Mouse (Mus musculus) embryonic facial prominence, embryonic 12.5 days (tissue): Measurements from ENCODE around the gene Hsd3b7. TPM values are rescaled to one million over a fixed set of nuclear protein-coding genes. Genes with fewer than 3 reads are reported as not detected.

ENCODE experiments used
- ATAC-seq: fragments of 200-750 bp; cut with Nextera tagmentation; 2 replicates; pipeline ENCODE4 v1.8.0; 2017; ENCODE audit not compliant: insufficient number of reproducible peaks, insufficient read depth, low FRiP score, low TSS enrichment
- H3K27ac ChIP-seq: fragments of 300-500 bp; sonication (generic); 2 replicates; pipeline ENCODE4 v1.5.1; 2016; ENCODE audit warnings: mild to moderate bottlenecking
- H3K27me3 ChIP-seq: fragments of 300-500 bp; sonication (generic); 2 replicates; pipeline ENCODE4 v1.6.1; 2016; ENCODE audit warnings: mild to moderate bottlenecking, moderate library complexity
- H3K36me3 ChIP-seq: fragments of 300-500 bp; sonication (generic); 2 replicates; pipeline ENCODE4 v1.6.1; 2016; ENCODE audit warnings: mild to moderate bottlenecking
- H3K4me1 ChIP-seq: fragments of 300-500 bp; sonication (generic); 2 replicates; pipeline ENCODE4 v1.6.1; 2016
- H3K4me2 ChIP-seq: fragments of 300-500 bp; sonication (generic); replicated peaks from 2 replicates; pipeline ENCODE4 v1.6.1; 2016; ENCODE audit warnings: mild to moderate bottlenecking, moderate library complexity
- H3K4me3 ChIP-seq: fragments of 300-500 bp; sonication (generic); 2 replicates; pipeline ENCODE4 v1.5.1; 2016; ENCODE audit warnings: mild to moderate bottlenecking
- H3K9ac ChIP-seq: fragments of 300-500 bp; sonication (generic); 2 replicates; pipeline ENCODE4 v1.6.1; 2016; ENCODE audit warnings: mild to moderate bottlenecking, moderate library complexity
- H3K9me3 ChIP-seq: fragments of 300-500 bp; sonication (generic); 2 replicates; pipeline ENCODE4 v1.6.1; 2016; ENCODE audit warnings: mild to moderate bottlenecking, moderate library complexity
- WGBS: fragments of 180-500 bp; shearing (Covaris S2); methylation state at CpG from one replicate; pipeline ENCODE4 v1.1.7; 2016; 5-methylcytosine and 5-hydroxymethylcytosine counted together
- polyA plus RNA-seq: library from polyadenylated mRNA; unstranded; fragments of >200 nt; fragmentation: Nextera tagmentation; extraction: Ambion mirVana; gene quantifications from 2 replicates; pipeline ENCODE4 v1.2.1, GENCODE M21; 2016

The Hsd3b7 gene
- polyA plus RNA-seq, 1 experiment from 2014 or later, result 10.3 TPM

DNA sequence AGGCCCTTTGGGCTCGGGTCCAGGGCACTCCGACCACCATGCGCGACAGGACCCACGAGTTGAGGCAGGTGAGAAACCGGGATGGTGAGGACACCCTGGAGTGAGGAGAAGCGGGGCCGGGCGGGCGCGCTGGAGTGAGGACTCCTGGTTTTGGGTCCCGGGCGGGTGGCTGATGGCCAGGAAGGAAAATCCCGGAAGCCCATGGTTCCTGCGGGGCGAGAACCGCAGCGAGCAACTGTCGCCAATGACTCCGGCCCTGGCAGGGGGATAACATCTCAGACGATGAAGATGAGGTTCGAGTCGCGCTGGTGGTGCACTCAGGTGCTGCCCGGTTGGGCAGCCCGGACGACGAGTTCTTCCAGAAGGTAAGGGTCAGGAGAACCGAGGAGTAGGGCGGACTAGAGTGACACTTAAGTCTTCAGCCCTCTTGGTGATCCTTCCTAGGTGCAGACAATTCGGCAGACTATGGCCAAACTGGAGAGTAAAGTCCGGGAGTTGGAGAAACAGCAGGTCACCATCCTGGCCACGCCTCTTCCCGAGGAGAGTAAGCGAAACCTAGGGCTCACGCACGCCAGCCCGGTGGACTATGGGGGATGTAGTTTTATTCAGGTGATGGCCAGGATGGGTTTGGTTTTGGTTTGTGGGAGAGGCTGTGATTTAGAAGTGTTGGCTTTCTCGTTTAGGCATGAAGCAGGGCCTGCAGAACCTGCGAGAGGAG, 41.8 kb downstream of the Hsd3b7 start:
- Histone ChIP-seq H3K4me2 (peak overlapping the region; percentile 90), H3K36me3 (peaks cover 22% of the 10 kb centered on the region), H3K9ac (peak overlapping the region; percentile 67), H3K4me1 (no peaks in the 10 kb centered on the region; the same call in 1 of the 2 replicates), H3K4me3 (peak overlapping the region; percentile 79), H3K27ac (peak overlapping the region; percentile 89), H3K27me3 (no peaks in the 10 kb centered on the region), H3K9me3 (no peaks in the 10 kb centered on the region)
- under 1% methylated on average over 40 of the region's 40 CpGs for WGBS
- ATAC-seq, result peak; percentile 26; the same call in 1 of the 2 replicates

DNA sequence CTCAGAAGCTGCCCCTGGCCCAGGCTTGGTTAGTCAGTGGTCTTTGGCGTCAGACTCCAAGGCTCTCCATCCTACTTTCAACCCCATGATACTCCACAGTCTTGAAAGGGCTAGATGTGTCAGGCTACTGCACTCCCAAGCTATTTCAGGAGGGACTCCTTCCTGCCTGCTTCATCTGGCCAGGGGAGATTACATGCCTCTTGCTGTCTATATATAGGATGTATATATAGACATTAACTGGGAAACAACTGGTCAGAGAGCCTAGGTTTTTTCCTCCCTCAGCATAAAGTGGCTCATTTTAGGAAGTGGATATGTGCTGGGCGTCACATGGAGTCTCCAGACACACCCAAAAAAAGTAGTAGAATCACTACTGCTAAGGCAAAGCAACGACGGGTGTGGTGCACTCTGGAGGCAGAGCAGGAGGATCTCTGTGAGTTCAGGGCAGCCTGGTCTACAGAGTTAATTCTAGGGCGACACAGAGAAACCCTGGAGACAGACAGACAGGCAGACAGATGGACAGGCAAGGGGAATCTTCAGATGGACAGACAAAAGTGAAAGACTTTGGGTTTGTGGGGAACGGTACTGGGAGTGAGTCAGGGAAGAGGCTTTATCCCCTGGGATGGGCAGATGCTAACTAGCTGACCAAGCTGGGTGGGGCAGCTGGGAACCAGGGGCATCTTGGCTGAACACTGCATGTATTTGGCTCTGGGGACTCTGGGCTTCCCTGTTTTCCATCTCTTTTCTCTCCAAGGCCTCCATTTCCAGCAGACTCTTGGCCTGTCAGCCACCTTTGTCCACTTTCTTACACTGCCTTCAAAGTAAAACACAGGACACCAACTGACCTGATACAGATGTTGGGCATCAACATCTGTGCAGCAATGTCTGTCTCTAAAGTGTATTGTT, 49.8 kb downstream of the Hsd3b7 start:
- no peak for ATAC-seq
- Histone ChIP-seq H3K9me3 (no peaks in the 10 kb centered on the region), H3K27ac (no peak overlapping the region), H3K27me3 (no peaks in the 10 kb centered on the region), H3K4me2 (no peak overlapping the region), H3K36me3 (peaks cover 16% of the 10 kb centered on the region; the same call in 1 of the 2 replicates), H3K4me3 (no peak overlapping the region), H3K9ac (no peak overlapping the region), H3K4me1 (no peaks in the 10 kb centered on the region)
- WGBS, result 76% methylated on average over 6 of the region's 6 CpGs

DNA sequence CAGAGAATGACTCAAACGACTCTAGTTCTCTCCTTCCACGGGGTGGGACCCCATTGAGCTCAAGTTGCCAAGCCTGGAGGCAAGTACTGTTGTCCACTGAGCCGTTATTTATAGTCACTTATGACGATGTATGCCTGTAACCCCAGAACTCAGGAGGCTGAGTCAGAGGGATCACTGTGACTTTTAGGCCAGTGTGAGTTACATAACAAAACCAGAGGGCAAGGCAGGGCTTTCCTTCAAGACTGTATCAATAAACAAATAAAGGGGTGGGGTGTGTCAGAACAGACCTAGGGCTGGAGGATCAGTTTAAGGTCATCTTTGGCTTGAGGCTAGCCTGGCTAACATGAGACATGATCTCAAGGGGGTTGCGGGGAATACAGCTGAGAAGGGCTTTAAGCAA, 50.5 kb downstream of the Hsd3b7 start:
- Histone ChIP-seq H3K4me2 (no peak overlapping the region), H3K36me3 (peaks cover 16% of the 10 kb centered on the region; the same call in 1 of the 2 replicates), H3K9me3 (no peaks in the 10 kb centered on the region), H3K4me3 (no peak overlapping the region), H3K9ac (no peak overlapping the region), H3K4me1 (no peaks in the 10 kb centered on the region), H3K27me3 (no peaks in the 10 kb centered on the region), H3K27ac (no peak overlapping the region)
- WGBS, result 60% methylated on average over 5 of the region's 5 CpGs
- ATAC-seq, result no peak

Other genes starting within 250 kb of the Hsd3b7 start
- 4.8 and 5.7 TPM in 2 replicates for gene Tmem265, start 239.2 kb upstream of the Hsd3b7 start, polyA plus RNA-seq
- gene Phkg2, start 227.3 kb upstream of the Hsd3b7 start, polyA plus RNA-seq, result 39.3 and 42.9 TPM in 2 replicates
- gene Ccdc189, start 212.0 kb upstream of the Hsd3b7 start, polyA plus RNA-seq, result 11.0 and 11.3 TPM in 2 replicates
- 63.0 and 66.2 TPM in 2 replicates for gene Rnf40, start 211.8 kb upstream of the Hsd3b7 start, polyA plus RNA-seq
- gene Zfp629, start 184.8 kb upstream of the Hsd3b7 start, polyA plus RNA-seq, result 24.6 and 25.1 TPM in 2 replicates
- gene Bcl7c, start 91.7 kb upstream of the Hsd3b7 start, polyA plus RNA-seq, result 127 and 141 TPM in 2 replicates
- gene Ctf1, start 87.9 kb upstream of the Hsd3b7 start, polyA plus RNA-seq, result 27.7 and 30.5 TPM in 2 replicates
- 0.55 and 0.68 TPM in 2 replicates for gene Ctf2, start 68.4 kb upstream of the Hsd3b7 start, polyA plus RNA-seq
- gene Fbxl19, start 56.1 kb upstream of the Hsd3b7 start, polyA plus RNA-seq, result 11.8 and 11.9 TPM in 2 replicates
- 16.7 and 17.5 TPM in 2 replicates for gene Orai3, start 30.8 kb upstream of the Hsd3b7 start, polyA plus RNA-seq
- gene Setd1a, start 23.9 kb upstream of the Hsd3b7 start, polyA plus RNA-seq, result 25.5 and 26.5 TPM in 2 replicates
- gene Gm49388, start 15.0 kb upstream of the Hsd3b7 start, polyA plus RNA-seq, result not detected in 2 replicates
- gene Stx4a, start 23.7 kb downstream of the Hsd3b7 start, polyA plus RNA-seq, result 36.1 and 41.5 TPM in 2 replicates
- 9.1 and 10.0 TPM in 2 replicates for gene Stx1b, start 23.9 kb downstream of the Hsd3b7 start, polyA plus RNA-seq
- gene Zfp646, start 75.6 kb downstream of the Hsd3b7 start, polyA plus RNA-seq, result 15.6 and 16.2 TPM in 2 replicates
- 31.8 and 32.9 TPM in 2 replicates for gene Zfp668, start 76.2 kb downstream of the Hsd3b7 start, polyA plus RNA-seq
- gene Prss53, start 90.4 kb downstream of the Hsd3b7 start, polyA plus RNA-seq, result 1.2 and 1.3 TPM in 2 replicates
- gene Gm21974, start 94.8 kb downstream of the Hsd3b7 start, polyA plus RNA-seq, result not detected in 2 replicates
- gene Vkorc1, start 95.0 kb downstream of the Hsd3b7 start, polyA plus RNA-seq, result 88.6 and 93.5 TPM in 2 replicates
- 86.9 and 88.2 TPM in 2 replicates for gene Bckdk, start 103.5 kb downstream of the Hsd3b7 start, polyA plus RNA-seq
- gene Kat8, start 111.9 kb downstream of the Hsd3b7 start, polyA plus RNA-seq, result 50.9 and 53.7 TPM in 2 replicates
- gene Prss8, start 129.5 kb downstream of the Hsd3b7 start, polyA plus RNA-seq, result 8.3 and 8.4 TPM in 2 replicates
- gene Prss36, start 146.1 kb downstream of the Hsd3b7 start, polyA plus RNA-seq, result 10.5 and 11.2 TPM in 2 replicates
- gene Fus, start 166.9 kb downstream of the Hsd3b7 start, polyA plus RNA-seq, result 582 and 594 TPM in 2 replicates
- gene Pycard, start 193.3 kb downstream of the Hsd3b7 start, polyA plus RNA-seq, result 11.2 and 13.6 TPM in 2 replicates
- gene Trim72, start 203.3 kb downstream of the Hsd3b7 start, polyA plus RNA-seq, result 0.34 and 0.45 TPM in 2 replicates